Comparison of ENCODE assay signal across 11 mouse cellular contexts in genomic region chr2:144265916-144266683, GRCm38 (mm10). TPM values are rescaled to one million over a fixed set of nuclear protein-coding genes. Genes with fewer than 3 reads are reported as not detected.
DNase-seq lines count a peak whose midpoint lies in the region; ATAC-seq and TF ChIP-seq lines count a peak whose summit lies in the region.
"Had no signal": no experiment of that assay in that cellular context is flagged by ENCODE, and none has a peak within 500 bp of the region (broad histone marks: within the 10 kb centered on the region; RNA-seq: fewer than 3 reads in every experiment).

No protein-coding gene starts in this region.

- peak; percentile 98 for DNase-seq in heart, adult 11 months
- no peak for DNase-seq in heart, postnatal 14 days
- DNase-seq in midbrain, embryonic 11.5 days (ENCODE audit: low spot score, missing footprints): peak; percentile 72
- DNase-seq in induced T-regulatory cell, adult 2 months (ENCODE audit: low read depth): peak; percentile 46
- DNase-seq in stomach, postnatal 0 days (ENCODE audit: low spot score): no peak
- DNase-seq in embryo, embryonic 10.5 days (ENCODE audit: low spot score): no peak
- no peak for DNase-seq in urinary bladder, adult 2 months (ENCODE audit: low spot score)
- DNase-seq: adrenal gland, postnatal 14 days had no signal

- WGBS in midbrain, embryonic 11.5 days: 51% methylated on average over 4 of the region's 4 CpGs
- 50% methylated on average over 4 of the region's 4 CpGs for WGBS in midbrain, embryonic 13.5 days
- 31% methylated on average over 4 of the region's 4 CpGs for WGBS in stomach, postnatal 0 days

- H3K27ac ChIP-seq in midbrain, embryonic 11.5 days (ENCODE audit: low read depth, low read length): no peak overlapping the region
- H3K27ac ChIP-seq in midbrain, embryonic 13.5 days: no peak overlapping the region
- H3K27ac ChIP-seq in stomach, postnatal 0 days (replicated peaks): 0 out of 2 replicates have a peak overlapping the region, but pooled peaks have one; percentile 9
- H3K27ac ChIP-seq: hindbrain, embryonic 15.5 days; stomach, embryonic 15.5 days had no signal

- TF ChIP-seq CTCF in stomach, postnatal 0 days (IDR thresholded peaks at IDR 0.05; ENCODE audit: low read depth): no peak

- H3K4me2 ChIP-seq in midbrain, embryonic 11.5 days: no peak overlapping the region
- H3K4me2 ChIP-seq in midbrain, embryonic 13.5 days (replicated peaks): no peak overlapping the region
- no peak overlapping the region for H3K4me2 ChIP-seq in stomach, postnatal 0 days (replicated peaks; ENCODE audit: low read depth)
- H3K4me2 ChIP-seq: hindbrain, embryonic 15.5 days had no signal

- no peaks in the 10 kb centered on the region; the same call in 1 of the 2 replicates for H3K36me3 ChIP-seq in midbrain, embryonic 11.5 days (ENCODE audit: control insufficient read depth, insufficient read depth, low read length)
- 0 out of 2 replicates have a peak, but pooled peaks cover 5% of the 10 kb centered on the region for H3K36me3 ChIP-seq in midbrain, embryonic 13.5 days
- no peaks in the 10 kb centered on the region for H3K36me3 ChIP-seq in stomach, postnatal 0 days (ENCODE audit: control insufficient read depth, insufficient read depth, low read length)
- H3K36me3 ChIP-seq: hindbrain, embryonic 15.5 days had no signal

- peaks cover 16% of the 10 kb centered on the region for H3K4me1 ChIP-seq in midbrain, embryonic 11.5 days (ENCODE audit: control insufficient read depth, insufficient read depth, low read length)
- H3K4me1 ChIP-seq in midbrain, embryonic 13.5 days (replicated peaks): peaks cover 33% of the 10 kb centered on the region
- peaks cover 4% of the 10 kb centered on the region; the same call in 1 of the 2 replicates for H3K4me1 ChIP-seq in stomach, postnatal 0 days (replicated peaks; ENCODE audit: control insufficient read depth, insufficient read depth)
- H3K4me1 ChIP-seq: stomach, embryonic 15.5 days had no signal

- no peak overlapping the region for H3K4me3 ChIP-seq in midbrain, embryonic 11.5 days (ENCODE audit: low read depth, low read length)
- H3K4me3 ChIP-seq in midbrain, embryonic 13.5 days (replicated peaks): no peak overlapping the region
- no peak overlapping the region for H3K4me3 ChIP-seq in stomach, postnatal 0 days (ENCODE audit: low read depth, low read length)
- H3K4me3 ChIP-seq: hindbrain, embryonic 15.5 days; stomach, embryonic 15.5 days had no signal

- H3K9me3 ChIP-seq in midbrain, embryonic 11.5 days (ENCODE audit: control insufficient read depth, low read length): no peaks in the 10 kb centered on the region
- H3K9me3 ChIP-seq in midbrain, embryonic 13.5 days: no peaks in the 10 kb centered on the region
- H3K9me3 ChIP-seq in stomach, postnatal 0 days (ENCODE audit: control insufficient read depth, low read length): no peaks in the 10 kb centered on the region
- H3K9me3 ChIP-seq: hindbrain, embryonic 15.5 days; stomach, embryonic 15.5 days had no signal

- intact Hi-C loops in heart, postnatal 14 days (cut with DNase I): no loop called here

- no peak for TF ChIP-seq EP300 in stomach, postnatal 0 days (optimal IDR thresholded peaks at IDR 0.05)

- ATAC-seq in midbrain, embryonic 11.5 days (ENCODE audit: low FRiP score): no peak
- ATAC-seq in midbrain, embryonic 13.5 days: no peak
- no peak for ATAC-seq in stomach, postnatal 0 days (ENCODE audit: low FRiP score, low TSS enrichment)

- no peak overlapping the region for H3K9ac ChIP-seq in midbrain, embryonic 11.5 days (ENCODE audit: low read length)
- H3K9ac ChIP-seq in midbrain, embryonic 13.5 days (replicated peaks): no peak overlapping the region
- no peak overlapping the region for H3K9ac ChIP-seq in stomach, postnatal 0 days (ENCODE audit: low read length)
- H3K9ac ChIP-seq: hindbrain, embryonic 15.5 days; stomach, embryonic 15.5 days had no signal

- no peaks in the 10 kb centered on the region for H3K27me3 ChIP-seq in midbrain, embryonic 11.5 days (ENCODE audit: control insufficient read depth, insufficient read depth, low read length)
- H3K27me3 ChIP-seq in midbrain, embryonic 13.5 days: no peaks in the 10 kb centered on the region
- no peaks in the 10 kb centered on the region for H3K27me3 ChIP-seq in stomach, postnatal 0 days (ENCODE audit: control insufficient read depth, insufficient read depth, low read length)
- H3K27me3 ChIP-seq: hindbrain, embryonic 15.5 days; stomach, embryonic 15.5 days had no signal

RNA-seq across cellular contexts. Expression of gene Mgme1, which starts 4.4 kb away (rescaled TPM):
- 1 to 10 TPM; 8.5 to 9.6 TPM for total RNA-seq in heart, postnatal 14 days (2021)
- polyA plus RNA-seq in midbrain, embryonic 11.5 days (2014; fragmentation: Nextera tagmentation; extraction: Ambion mirVana): 15.7 and 17.4 TPM in 2 replicates
- 12.9 and 13.0 TPM in 2 replicates for polyA plus RNA-seq in midbrain, embryonic 13.5 days (2015; fragmentation: Nextera tagmentation; extraction: Ambion mirVana)
- polyA plus RNA-seq in stomach, postnatal 0 days (2015; fragmentation: Nextera tagmentation; extraction: Ambion mirVana): 6.8 and 8.4 TPM in 2 replicates
- 8.3 TPM in 2 replicates for polyA plus RNA-seq in urinary bladder, adult 2 months (2012; rRNA removed)

RNA-seq across cellular contexts. Expression of gene Snx5, which starts 4.6 kb away (rescaled TPM):
- total RNA-seq in heart, postnatal 14 days (2021): 10 to 100 TPM; 50.4 to 51.9 TPM
- 105 and 111 TPM in 2 replicates for polyA plus RNA-seq in midbrain, embryonic 11.5 days (2014; fragmentation: Nextera tagmentation; extraction: Ambion mirVana)
- polyA plus RNA-seq in midbrain, embryonic 13.5 days (2015; fragmentation: Nextera tagmentation; extraction: Ambion mirVana): 64.7 and 66.5 TPM in 2 replicates
- polyA plus RNA-seq in stomach, postnatal 0 days (2015; fragmentation: Nextera tagmentation; extraction: Ambion mirVana): 63.5 and 64.0 TPM in 2 replicates
- polyA plus RNA-seq in urinary bladder, adult 2 months (2012; rRNA removed): 66.6 and 72.2 TPM in 2 replicates

Comparison
In these comparisons a context has a peak if more than half of its experiments do, and no peak if none do; other contexts are left out.
1. DNase-seq: peak in heart, adult 11 months (single experiment), midbrain, embryonic 11.5 days (single experiment) and induced T-regulatory cell, adult 2 months (single experiment); none in heart, postnatal 14 days (0 of 2), stomach, postnatal 0 days (single experiment), embryo, embryonic 10.5 days (single experiment) and urinary bladder, adult 2 months (single experiment).